Mouse (Mus musculus): ENCODE results near the gene Nsf.

DNA sequence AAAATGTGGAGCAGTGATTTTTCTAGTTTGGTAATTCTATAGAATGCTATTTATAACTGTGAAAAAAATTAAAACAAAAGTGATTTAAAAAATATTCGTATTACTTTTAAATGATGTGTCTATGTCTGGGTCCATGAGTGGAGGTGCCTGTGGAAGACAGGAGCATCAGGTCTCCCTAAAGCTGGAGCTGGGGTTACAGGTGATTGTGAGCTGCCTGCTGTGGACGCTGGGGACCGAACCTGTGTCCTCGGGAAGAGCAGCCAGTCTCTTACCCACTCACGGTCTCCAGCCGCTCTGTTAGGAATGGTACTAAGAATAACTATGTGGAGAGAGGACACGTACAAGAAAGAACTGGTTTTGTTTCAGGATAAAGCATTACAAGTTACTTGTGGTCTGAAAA lies 97.2 kb downstream of the Nsf start:
- no peak for TF ChIP-seq CTCF (IDR thresholded peaks at IDR 0.05; ENCODE audit: extremely low read depth, insufficient read depth, low read length)
- TF ChIP-seq POLR2A (IDR thresholded peaks at IDR 0.05; ENCODE audit: extremely low read depth, insufficient read depth, low read length): no peak
